8 mouse cellular contexts compared by ENCODE assay signal in genomic region chr1:183439036-183439435, GRCm38 (mm10). TPM values are rescaled to one million over a fixed set of nuclear protein-coding genes. Genes with fewer than 3 reads are reported as not detected.
DNase-seq lines count a peak whose midpoint lies in the region; ATAC-seq and TF ChIP-seq lines count a peak whose summit lies in the region.

No protein-coding gene starts in this region.

- peaks cover 12% of the 10 kb centered on the region; the same call in 1 of the 2 replicates for H3K4me1 ChIP-seq in intestine, embryonic 15.5 days (replicated peaks)
- peaks cover 17% of the 10 kb centered on the region for H3K4me1 ChIP-seq in small intestine, adult 2 months (ENCODE audit: control insufficient read depth, insufficient read depth, insufficient read length, low read length)

- TF ChIP-seq POLR2A in small intestine, adult 2 months (IDR thresholded peaks at IDR 0.05; ENCODE audit: low read depth, low read length): no peak

- H3K4me2 ChIP-seq in intestine, embryonic 15.5 days (replicated peaks): peak overlapping the region; percentile 54

- H3K27ac ChIP-seq in intestine, embryonic 15.5 days: peak overlapping the region; percentile 53; the same call in 1 of the 2 replicates
- H3K27ac ChIP-seq in small intestine, adult 2 months (ENCODE audit: insufficient read depth, low read depth, low read length): peak overlapping the region; percentile 56

- peak; percentile 81 for ATAC-seq in intestine, embryonic 15.5 days
- ATAC-seq in megakaryocyte progenitor cell, adult 5-6 weeks (replicated peaks; ENCODE audit: poor library complexity): peak; percentile 97
- ATAC-seq in erythroid progenitor cell, adult 5-6 weeks (replicated peaks; ENCODE audit: low FRiP score, poor library complexity, severe bottlenecking): no peak

- intact Hi-C loops in left cerebral cortex, postnatal 10 days (cut with DNase I): no loop called here

- peak overlapping the region; percentile 26; the same call in 1 of the 2 replicates for H3K4me3 ChIP-seq in intestine, embryonic 15.5 days (replicated peaks)
- H3K4me3 ChIP-seq in small intestine, adult 2 months (ENCODE audit: low read depth, low read length): peak overlapping the region; percentile 27

- H3K9me3 ChIP-seq in intestine, embryonic 15.5 days: no peaks in the 10 kb centered on the region

- WGBS in intestine, embryonic 15.5 days: 35% methylated on average over 22 of the region's 22 CpGs
- 10% methylated on average over 22 of the region's 22 CpGs for WGBS in small intestine, adult 2 months

- H3K27me3 ChIP-seq in intestine, embryonic 15.5 days (replicated peaks): no peaks in the 10 kb centered on the region
- H3K27me3 ChIP-seq in small intestine, adult 2 months (ENCODE audit: control insufficient read depth, insufficient read depth, low read length): no peaks in the 10 kb centered on the region

- DNase-seq in ZHBTc4 (ENCODE audit: low read depth, low spot score): peak; percentile 77
- DNase-seq in cerebellum, postnatal 10 days: peak; percentile 83 to 86
- peak; percentile 95 for DNase-seq in gastrocnemius, postnatal 10 days
- peak; percentile 25 to 83 for DNase-seq in left cerebral cortex, postnatal 10 days (ENCODE audit: extremely low spot score in 1 of 2, low spot score in 2 of 2)

- H3K36me3 ChIP-seq in intestine, embryonic 15.5 days: no peaks in the 10 kb centered on the region
- H3K36me3 ChIP-seq in small intestine, adult 2 months (ENCODE audit: control insufficient read depth, insufficient read depth, low read length): no peaks in the 10 kb centered on the region

- no peak overlapping the region for H3K9ac ChIP-seq in intestine, embryonic 15.5 days

- TF ChIP-seq CTCF in small intestine, adult 2 months (IDR thresholded peaks at IDR 0.05; ENCODE audit: extremely low read depth, insufficient read length, insufficient replicate concordance, low read depth, low read length): peak; percentile 89

RNA-seq across cellular contexts. Expression of gene Hhipl2, which starts 21.0 kb away (rescaled TPM):
- total RNA-seq in gastrocnemius, postnatal 10 days (2021): under 1 TPM in 1 of 2 experiments, not detected in 1; 0.14 TPM
- not detected in 2 replicates for polyA plus RNA-seq in intestine, embryonic 15.5 days (2015; fragmentation: Nextera tagmentation; extraction: Ambion mirVana)
- under 1 TPM in 1 of 2 experiments, not detected in 1; 0.95 TPM for total RNA-seq in left cerebral cortex, postnatal 10 days (2021)
- total RNA-seq in megakaryocyte progenitor cell, adult 5-6 weeks (2015): not detected in 2 replicates
- not detected in 2 replicates for total RNA-seq in megakaryocyte progenitor cell, adult 5-6 weeks (2017)
- polyA plus RNA-seq in small intestine, adult 2 months (2012; rRNA removed): 0.10 and 0.15 TPM in 2 replicates
- total RNA-seq in erythroid progenitor cell, adult 5-6 weeks (2015; ENCODE audit: low replicate concordance): not detected in 2 replicates
- not detected in 2 replicates for total RNA-seq in erythroid progenitor cell, adult 5-6 weeks (2017; ENCODE audit: low replicate concordance)

RNA-seq across cellular contexts. Expression of gene Taf1a, which starts 50.3 kb away (rescaled TPM):
- total RNA-seq in gastrocnemius, postnatal 10 days (2021): 1 to 10 TPM; 4.4 to 7.1 TPM
- polyA plus RNA-seq in intestine, embryonic 15.5 days (2015; fragmentation: Nextera tagmentation; extraction: Ambion mirVana): 17.9 TPM in 2 replicates
- total RNA-seq in left cerebral cortex, postnatal 10 days (2021): 10 to 100 TPM; 16.0 to 17.5 TPM
- 16.1 and 18.4 TPM in 2 replicates for total RNA-seq in megakaryocyte progenitor cell, adult 5-6 weeks (2015)
- total RNA-seq in megakaryocyte progenitor cell, adult 5-6 weeks (2017): 19.5 and 22.4 TPM in 2 replicates
- 1.3 and 1.5 TPM in 2 replicates for polyA plus RNA-seq in small intestine, adult 2 months (2012; rRNA removed)
- 0.84 and 2.5 TPM in 2 replicates for total RNA-seq in erythroid progenitor cell, adult 5-6 weeks (2015; ENCODE audit: low replicate concordance)
- 4.0 TPM in 1 of 2 replicates, not detected in the other for total RNA-seq in erythroid progenitor cell, adult 5-6 weeks (2017; ENCODE audit: low replicate concordance)
